Mouse (Mus musculus) lung, postnatal 10 days (tissue): ENCODE results near the gene Ctnna2.
A peak's percentile ranks its signal among the peaks of the same experiment; 100 is the strongest.

Experiments
- DNase-seq: peaks from one replicate; pipeline ENCODE4 v3.0.0; 2021

Ctnna2 gene

DNA sequence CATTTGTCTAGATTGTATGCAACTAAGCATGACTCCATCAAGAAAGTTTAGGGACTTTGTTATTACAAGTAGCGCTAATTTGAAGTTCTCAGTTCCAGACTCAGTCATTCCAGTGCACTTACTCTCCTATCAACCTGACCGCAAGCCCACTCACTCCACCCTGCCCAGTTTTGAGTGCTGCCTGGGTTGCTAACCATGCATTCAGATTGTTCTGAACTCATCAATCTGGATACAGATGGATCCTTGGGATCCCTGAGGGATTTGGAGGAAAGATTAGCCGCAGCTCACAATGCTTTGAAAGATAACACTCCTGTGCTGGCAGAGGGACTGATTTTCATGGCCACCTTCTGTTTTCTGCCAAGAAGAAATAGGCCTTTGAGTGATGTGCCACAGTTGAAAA, 168.5 kb downstream of the Ctnna2 start:
- DNase-seq, result no peak

DNA sequence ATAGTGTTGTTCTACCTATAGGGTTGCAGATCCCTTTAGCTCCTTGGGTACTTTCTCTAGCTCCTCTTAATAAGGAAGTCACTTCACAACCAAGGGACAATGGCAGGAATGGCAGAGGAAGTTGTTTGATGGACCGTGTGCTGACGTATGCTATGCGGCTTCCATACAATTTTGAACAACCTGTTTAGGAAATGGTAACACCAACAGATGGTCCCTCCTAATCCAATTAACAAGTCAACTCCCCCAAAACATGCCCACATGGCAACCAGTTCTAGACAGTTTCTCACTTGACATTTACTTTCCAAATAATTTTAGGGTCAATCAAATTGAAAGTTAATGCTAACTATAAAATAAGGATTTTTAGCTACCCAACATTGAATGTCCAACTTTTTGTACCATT, 176.9 kb downstream of the Ctnna2 start:
- no peak for DNase-seq

DNA sequence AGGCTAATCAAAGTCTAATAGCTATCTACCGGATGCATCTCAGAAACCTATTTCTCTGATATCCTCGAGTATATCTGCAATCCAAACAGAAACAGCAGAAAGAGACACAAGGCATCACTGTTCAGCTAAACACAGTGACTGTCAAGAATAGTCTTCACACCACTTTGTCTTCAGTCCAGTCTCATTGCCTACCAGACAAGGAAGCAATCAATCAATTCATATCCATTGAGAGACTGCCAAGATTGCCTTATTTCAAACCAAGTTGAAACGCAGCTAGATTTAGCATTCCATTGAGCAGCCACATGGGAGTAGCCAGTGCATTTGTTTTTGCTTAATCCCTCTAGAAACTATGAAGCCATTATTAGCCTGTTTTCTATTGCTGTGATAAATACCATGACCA, 196.2 kb downstream of the Ctnna2 start:
- no peak for DNase-seq

DNA sequence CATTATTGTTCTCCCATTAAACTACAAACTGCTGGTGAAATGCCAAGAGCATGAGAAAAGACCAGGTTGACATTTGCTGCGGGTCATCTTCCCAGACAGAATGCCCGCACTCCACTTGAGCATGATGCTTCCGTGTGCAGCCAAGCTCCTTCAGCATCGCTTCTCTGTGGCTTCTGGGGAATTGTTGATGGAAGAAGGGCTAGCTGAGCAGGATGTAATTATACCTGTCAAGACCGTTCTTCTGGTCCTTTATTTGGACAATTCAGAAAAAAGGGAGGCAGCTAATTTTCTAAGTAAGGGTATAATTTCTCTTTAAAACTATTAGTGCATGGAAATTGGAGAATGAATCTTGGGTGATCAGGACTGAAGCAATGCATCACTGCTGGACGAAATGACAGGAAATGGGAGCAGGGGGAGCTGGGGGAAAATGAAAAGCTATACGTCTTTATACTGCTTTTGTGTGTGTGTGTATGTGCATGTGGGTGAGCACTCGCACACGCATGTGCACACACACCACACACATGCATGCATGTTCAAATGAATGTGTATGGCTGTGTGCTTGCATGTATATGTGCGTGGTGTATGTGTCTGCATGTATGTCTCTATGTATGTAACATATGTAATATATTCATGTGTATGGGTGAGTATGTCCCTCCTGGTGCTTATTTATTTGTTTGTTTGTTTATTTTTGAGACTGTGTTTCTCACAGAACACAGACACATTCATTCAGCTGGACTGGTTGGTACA, 211.0 kb downstream of the Ctnna2 start:
- DNase-seq, result no peak

DNA sequence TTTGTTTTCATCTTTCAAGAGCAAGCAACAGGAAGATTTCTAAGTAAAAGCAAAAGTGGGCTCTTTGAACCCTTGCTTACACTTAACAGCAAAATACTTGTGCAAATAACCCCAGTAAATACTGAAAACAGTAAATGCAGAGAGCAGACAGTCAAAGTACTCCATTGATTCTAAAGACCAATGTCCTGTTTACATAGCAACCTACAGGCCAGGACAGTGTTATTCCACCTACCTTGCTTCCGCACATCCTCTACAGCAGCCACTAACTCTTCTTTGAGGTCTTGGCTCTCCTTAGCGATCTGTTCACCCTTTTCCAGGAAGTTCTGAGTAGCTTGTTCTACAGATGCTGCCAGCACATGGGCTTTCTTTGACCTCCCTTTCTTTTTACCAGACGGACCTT, 221.3 kb downstream of the Ctnna2 start:
- no peak for DNase-seq

DNA sequence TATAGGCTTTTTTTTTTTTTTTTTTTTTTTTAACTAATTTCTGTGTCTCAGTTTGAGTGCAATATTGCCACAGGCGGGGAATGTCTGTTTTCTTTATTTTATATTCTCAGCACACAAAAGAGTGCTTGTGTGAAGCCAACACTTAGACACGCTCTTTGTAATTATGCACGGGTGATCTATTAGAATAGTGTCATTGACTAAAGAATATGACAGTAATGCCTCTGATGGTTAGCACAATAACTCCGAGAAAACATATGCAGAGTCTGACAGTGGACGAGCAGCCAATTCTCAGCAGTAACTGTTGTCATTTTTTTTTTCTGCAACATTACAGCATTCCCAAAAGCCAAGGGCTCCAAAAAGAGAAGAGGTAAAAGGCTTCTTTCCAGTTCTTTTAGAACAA, 234.1 kb downstream of the Ctnna2 start:
- no peak for DNase-seq

DNA sequence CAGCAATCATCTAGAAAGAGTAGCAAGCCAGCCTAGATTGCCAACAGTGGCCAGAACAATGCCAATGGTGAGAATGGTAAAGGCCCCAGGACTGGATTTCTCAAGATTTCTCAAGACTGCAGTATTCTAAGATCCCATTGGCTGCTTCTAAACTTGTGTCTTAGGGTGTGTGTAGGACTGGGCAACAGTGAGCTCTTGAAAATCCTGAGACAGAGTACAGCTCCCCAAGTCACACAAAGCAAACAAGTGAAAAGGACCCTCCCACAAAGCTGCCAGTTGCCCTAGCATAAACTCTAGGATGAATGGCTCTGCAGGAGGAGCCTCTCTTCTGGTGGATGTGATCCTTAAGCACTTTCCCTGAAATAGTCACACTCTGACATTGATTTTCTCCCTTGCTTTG, 235.8 kb downstream of the Ctnna2 start:
- no peak for DNase-seq

DNA sequence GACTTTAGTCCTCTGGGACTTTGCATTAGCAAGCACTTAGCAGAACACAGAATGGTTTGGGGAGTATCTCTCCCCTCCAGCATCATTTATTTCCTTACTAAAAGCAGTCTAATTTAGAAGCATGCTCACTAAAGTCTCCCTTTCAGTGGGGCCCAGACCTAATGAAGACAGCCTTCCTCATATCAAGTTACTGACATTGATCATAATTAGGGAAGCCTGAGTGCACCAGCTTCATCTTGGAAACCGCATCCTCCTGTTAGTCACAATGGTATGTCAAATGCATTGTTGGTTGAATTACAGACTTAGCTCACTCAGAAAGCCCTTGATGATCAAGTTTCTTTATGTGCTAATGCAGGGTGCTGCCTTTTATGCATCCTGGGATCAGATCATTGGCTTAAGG, 236.5 kb downstream of the Ctnna2 start:
- DNase-seq, result no peak

DNA sequence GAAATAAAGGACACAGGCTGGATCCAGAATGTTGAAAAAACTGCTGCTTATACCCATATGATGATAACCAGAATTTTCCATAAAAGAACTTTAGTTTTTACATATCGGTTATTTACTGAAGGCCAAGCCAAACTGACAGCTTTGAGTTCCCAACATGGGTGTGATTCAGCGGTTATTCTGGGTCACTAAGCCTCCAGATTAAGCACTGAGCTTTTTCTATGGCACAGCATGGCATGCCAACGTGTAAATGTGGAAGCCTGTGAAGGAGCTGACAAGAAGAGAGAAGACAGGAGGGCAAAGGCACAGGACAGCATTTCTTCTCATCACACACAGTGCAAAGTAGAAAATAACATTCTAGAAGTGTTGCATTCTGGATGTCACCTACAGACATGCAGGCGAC, 240.9 kb downstream of the Ctnna2 start:
- DNase-seq, result no peak

DNA sequence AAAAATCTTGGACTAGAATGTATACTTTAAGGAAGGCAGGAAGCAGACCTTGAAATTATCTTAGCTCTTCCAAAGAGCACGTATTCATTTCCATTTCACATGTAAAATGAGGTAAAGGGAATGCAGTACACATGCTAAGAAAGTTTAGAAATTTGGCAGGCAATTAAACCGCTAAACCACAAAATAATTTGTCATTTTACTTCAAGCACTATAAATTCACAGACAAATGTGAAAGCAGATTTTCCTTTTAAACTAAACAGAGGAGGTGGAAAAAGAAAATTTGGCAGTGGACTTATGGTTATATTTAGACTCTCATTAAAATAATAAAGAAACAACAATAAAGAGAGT, 254.6 kb downstream of the Ctnna2 start:
- DNase-seq, result no peak

DNA sequence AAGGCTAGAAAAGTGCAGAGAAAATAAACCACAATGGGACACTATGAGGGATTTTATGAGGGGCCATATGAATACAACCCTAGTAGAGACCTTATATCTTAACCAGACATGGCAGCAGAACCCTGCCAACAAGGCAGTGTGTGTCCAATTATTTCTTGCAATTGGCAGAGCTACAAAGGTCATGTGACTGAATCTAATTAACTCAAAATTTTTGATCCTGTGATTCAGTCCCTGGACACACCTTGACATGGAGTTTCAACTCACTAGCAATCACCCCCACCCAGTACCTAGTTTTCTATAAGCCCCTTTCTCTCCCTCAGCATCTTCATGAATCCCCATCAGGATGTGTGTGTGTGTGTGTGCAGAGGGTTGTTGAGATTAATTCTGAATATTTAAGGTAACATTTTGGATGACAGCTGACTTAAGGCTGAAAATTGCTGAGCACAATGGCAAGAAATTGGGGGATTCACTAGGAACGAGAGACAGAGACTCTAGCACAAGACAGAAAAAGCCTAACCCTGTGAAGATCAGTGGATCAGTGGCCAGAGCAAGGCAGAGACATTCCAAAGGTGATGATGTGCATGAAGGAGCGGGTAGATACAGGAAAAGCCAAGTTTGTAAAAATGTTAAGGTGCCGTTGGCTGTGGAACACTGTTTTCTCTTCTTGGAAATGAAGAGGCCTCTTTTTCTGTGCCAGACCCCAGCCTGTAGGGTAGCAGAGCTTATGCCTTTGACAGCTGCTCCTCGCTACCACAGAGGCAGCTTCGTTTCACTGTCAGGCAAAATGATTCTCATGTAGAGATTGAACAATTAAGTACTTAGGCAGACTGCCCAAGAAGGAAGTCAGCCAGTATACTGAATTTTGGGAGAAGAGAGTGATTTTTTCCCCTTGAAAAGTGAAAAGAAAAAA, 255.2 kb downstream of the Ctnna2 start:
- no peak for DNase-seq

DNA sequence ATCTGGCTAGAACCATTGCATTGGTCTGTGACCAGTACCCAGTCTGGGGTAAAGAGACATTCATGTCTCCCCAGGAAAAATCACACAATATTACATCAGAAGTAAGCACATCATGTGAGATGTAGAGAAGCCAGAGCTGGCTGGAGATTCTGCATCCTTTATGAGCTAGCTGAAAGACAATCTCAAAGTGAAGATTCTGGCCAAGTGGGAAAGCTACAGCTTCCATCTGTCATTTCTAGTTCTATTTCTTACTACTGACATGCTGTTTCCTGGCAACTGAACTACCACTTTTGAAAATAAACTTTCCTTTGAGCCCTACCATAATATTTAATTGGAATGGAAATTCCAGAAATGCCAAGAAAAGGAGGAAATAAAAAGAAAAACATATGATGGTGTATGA, 285.4 kb downstream of the Ctnna2 start:
- DNase-seq, result no peak

DNA sequence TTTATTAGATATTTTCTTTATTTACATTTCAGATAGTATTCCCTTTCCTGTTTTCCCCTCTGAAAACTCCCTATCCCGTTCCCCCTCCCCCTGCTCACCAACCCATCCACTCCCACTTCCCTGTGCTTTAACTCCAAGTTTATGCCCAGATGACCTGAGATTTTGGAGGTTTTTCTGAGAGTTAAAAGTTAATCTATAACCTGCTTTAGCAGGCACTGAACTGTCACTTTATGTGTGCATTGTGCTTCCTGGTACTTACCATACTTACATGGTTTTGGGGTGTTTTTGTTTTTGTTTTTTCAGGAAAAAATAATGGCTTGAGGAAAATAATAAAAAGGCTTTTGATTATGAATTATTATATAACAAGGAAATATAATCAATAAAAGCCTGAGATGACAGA, 292.3 kb downstream of the Ctnna2 start:
- DNase-seq, result no peak

DNA sequence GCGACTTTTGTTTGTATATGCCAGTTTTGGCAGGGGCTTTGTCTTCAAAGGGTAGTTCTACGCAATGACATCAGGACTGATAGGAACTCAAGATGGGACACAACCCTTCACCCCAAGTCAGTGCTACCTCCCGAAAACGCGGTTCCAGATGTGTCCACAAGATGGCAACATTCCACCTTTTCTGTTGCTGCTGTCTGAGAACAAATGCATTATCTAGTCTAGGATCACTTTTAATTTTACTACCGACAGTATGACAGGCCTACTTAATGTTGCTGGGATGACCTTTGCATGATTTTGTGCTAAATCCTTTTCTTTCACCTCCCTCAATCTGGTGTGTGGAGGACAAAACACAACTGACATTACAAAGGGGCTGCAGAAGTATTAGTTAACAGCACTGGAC, 329.4 kb downstream of the Ctnna2 start:
- DNase-seq, result peak; percentile 32

DNA sequence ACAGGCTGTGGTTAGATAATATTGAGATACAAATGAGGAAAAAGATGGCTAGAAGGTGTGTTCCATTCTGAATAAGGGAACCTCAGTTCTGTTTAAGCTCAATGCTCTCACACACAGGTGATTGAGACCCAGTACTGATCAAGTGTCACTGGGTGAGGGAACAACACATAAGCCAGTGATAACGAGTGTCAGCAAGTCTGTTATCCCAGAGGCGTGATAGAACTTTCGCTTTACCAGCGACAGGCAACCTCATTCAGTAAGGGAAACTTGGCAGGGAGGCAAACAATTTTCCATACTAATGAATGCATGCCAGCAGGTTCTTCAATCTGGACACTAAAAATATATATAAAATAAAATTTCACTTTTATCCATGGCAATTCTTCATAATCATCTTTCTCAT, 334.9 kb downstream of the Ctnna2 start:
- DNase-seq, result no peak

DNA sequence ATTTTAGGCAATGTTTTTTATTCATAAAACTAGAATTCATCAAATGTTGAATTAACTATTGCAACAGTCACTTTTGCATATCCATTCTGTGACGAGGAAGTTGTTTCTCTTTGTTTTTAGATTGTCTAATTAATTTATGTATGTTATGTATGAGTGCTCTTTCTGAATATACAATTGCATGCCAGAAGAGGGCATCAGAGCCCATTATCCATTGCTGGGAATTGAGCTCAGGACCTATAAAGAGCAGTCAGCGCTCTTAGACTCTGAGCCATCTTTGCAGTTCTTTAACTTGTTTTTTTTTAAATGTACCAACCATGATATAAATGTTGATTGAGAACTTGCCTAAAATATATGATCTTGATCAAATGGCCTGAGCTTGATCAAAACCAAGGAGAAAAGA, 340.7 kb downstream of the Ctnna2 start:
- DNase-seq, result no peak

DNA sequence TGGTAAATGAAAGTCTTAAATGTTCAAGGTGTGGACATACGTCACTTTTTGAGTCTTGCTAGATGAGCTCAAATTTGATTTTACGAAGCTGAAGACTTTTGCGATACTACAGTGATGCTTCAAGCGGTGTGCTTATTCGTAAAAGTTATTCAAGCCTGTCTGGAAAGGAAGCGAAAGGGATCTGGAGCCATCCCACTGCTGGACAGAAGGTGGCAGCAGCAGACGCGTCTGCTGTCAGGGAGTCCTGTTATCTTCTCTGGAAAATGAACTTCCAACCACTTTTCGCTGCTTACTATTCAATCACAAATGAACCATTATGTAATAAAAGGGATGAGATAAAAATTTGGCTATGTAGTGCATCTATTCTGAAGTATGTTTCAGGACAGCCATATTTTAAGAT, 345.5 kb downstream of the Ctnna2 start:
- peak; percentile 40 for DNase-seq

DNA sequence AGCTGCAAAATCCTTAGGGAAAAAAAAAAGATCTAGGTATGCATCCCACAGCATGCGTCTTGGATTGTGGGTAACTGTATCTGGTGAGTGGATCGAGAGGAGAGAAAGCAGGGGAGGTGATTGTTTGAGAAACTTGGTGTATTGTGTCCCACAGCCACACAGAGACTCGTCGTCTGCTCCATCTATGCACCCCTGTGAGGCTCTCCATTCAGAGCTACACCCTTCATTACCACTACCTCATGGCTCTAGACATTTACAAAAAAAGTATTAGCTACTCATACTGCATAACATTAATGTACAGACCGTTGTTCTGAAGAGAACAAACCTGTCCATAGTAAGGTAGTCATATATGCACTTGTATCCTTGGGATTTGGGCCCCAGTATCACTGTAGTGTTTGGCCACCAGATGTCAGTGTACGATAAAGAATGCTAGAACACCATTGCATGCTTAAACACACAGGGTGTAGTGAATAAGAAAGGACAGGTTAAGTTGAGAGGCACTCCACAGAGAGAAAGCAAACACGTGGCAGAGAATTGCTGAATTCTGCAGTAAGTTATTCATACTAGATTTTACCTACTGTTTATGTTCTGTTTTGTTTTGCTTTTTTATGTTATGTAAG, 350.8 kb downstream of the Ctnna2 start:
- peak; percentile 6 for DNase-seq

DNA sequence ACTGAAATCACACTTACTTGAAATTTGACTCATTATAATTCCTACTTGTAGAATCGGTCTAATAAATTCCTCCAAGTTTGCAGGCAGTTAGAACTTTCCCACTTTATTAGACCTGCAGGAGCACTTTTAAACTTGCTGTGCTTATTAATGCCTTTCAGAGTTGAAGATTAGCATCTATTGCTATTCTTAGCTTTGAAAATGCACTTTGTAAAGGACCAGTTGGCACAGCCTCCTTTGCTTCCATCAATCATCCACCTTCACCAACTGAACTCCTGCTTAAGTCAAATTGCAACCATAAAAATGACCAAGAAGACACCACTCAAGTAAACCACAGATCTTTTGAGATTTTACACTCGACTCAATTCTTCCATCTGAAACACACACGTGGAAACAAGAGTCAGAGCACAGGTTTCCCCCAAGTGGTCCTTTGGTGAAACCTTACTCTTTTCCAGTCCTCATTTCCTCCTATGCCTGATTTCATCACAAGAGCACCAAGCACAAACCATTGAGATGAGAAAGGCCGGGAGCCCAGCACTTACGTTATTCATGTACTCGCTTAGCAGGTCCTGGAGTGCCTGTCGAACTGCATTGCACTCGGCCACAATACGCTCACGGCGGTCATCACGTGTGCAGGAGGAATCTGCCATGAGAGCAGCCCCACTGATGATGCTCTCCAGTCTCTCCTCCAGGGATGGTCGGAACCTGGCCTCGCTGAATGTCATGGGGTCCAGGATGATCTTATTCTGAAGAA, 374.7 kb downstream of the Ctnna2 start:
- DNase-seq, result no peak

DNA sequence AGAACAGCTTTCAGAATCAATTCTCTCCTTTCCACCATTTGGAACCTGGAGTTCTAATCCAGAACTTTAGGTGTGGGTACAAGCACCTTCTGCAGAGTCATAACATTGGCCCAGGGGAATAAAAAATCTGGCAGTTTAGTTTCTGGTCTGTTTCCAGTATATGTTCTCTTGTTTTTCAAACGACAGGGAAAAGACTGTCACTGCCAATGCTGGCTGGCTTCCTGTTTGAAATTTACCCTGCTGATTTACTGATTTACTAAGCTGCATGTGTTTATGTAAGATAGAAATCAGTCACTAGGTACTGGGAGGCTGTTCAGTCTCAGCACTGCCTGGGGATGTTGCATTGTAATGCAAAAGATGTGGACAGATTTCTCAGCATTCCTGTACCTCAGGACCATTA, 375.6 kb downstream of the Ctnna2 start:
- DNase-seq, result no peak

DNA sequence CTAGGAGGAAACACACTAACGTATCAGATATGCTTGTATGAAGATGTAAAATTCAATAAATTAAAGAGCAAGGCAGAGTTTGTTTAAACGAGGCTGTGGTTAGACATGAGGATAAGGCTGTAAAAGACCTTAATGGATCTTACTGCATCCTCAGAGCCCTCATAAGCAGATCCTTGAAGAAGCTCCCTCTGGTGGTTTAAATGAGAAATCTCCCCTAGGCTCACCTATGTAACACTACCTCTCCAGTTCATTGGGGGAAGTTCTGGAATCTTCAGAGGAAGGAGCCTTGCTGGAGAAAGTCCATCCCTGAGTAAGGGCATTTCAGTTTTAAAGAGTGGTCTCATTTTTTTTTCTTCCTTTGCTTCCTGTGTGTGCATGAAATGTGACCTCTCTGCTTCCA, 380.3 kb downstream of the Ctnna2 start:
- no peak for DNase-seq

DNA sequence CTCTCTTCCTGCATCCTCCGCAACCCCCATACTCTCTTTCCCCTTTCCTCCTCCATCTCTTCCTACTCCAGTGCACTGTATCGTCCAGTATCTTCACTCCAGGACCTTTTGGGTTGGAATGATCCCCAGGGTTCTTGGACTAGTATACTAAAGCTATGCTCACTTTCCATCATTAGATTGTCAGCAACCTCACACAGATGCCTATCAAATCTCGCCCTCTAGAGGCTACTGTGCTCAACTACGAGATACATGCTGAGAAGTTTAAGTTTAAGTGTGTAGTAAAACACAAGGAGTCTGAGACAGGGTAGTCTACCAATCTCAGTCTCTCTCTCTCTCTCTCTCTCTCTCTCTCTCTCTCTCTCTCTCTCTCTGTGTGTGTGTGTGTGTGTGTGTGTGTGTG, 396.9 kb downstream of the Ctnna2 start:
- peak; percentile 4 for DNase-seq

DNA sequence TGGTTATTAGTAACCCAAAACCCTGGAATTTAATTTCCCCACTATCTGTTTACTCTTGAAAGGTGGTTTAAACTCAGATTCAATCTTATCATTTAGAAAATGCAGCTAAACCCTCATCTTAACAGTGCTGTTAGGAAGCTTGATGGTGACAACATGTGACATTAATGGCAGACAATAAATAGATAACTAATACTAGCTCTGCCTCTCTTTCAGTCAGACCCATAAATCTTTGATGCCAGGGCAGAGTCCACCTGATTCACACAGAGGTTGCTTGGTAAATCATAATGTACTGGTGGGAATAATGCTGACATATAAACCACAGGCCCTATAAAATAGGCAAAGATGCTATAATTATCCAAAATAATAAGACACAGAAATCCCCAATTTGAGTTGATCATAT, 398.6 kb downstream of the Ctnna2 start:
- DNase-seq, result no peak
